Mouse (Mus musculus) forebrain, embryonic 16.5 days (tissue): ENCODE results near the gene Tubb4b. TPM values are rescaled to one million over a fixed set of nuclear protein-coding genes. Genes with fewer than 3 reads are reported as not detected.
"Not testable (repeated sequence)": the region's sequence is repeated elsewhere in the genome, so short reads cannot be mapped to it uniquely, and the experiment has no call there.

Source experiments
- ATAC-seq: fragments of 200-750 bp; cut with Nextera tagmentation; 2 replicates; pipeline ENCODE4 v1.8.0; 2017; ENCODE audit warnings: mild to moderate bottlenecking, moderate library complexity
- H3K27ac ChIP-seq: fragments of 300-500 bp; sonication (generic); 2 replicates; pipeline ENCODE4 v1.5.1; 2014; ENCODE audit warnings: low read length, control low read depth
- H3K27me3 ChIP-seq: fragments of 300-500 bp; sonication (generic); replicated peaks from 2 replicates; pipeline ENCODE4 v1.6.1; 2014; ENCODE audit warnings: low read length; ENCODE audit not compliant: control insufficient read depth, insufficient read depth
- H3K36me3 ChIP-seq: fragments of 300-500 bp; sonication (generic); 2 replicates; pipeline ENCODE4 v1.6.1; 2014; ENCODE audit not compliant: control insufficient read depth, insufficient read depth
- H3K4me1 ChIP-seq: fragments of 300-500 bp; sonication (generic); replicated peaks from 2 replicates; pipeline ENCODE4 v1.6.1; 2014; ENCODE audit warnings: low read length; ENCODE audit not compliant: control insufficient read depth, insufficient read depth
- H3K4me2 ChIP-seq: fragments of 300-500 bp; sonication (generic); 2 replicates; pipeline ENCODE4 v1.6.1; 2014; ENCODE audit warnings: mild to moderate bottlenecking, low read length, control low read depth
- H3K4me3 ChIP-seq: fragments of 300-500 bp; sonication (generic); replicated peaks from 2 replicates; pipeline ENCODE4 v1.5.1; 2014; ENCODE audit warnings: mild to moderate bottlenecking, low read length, control low read depth
- H3K9ac ChIP-seq: fragments of 300-500 bp; sonication (generic); replicated peaks from 2 replicates; pipeline ENCODE4 v1.6.1; 2014; ENCODE audit warnings: low read depth, low read length, control low read depth
- H3K9me3 ChIP-seq: fragments of 300-500 bp; sonication (generic); 2 replicates; pipeline ENCODE4 v1.6.1; 2016; ENCODE audit warnings: low read length; ENCODE audit not compliant: control insufficient read depth
- WGBS: fragments of 180-500 bp; shearing (Covaris S2); extraction: QIAGEN DNeasy Blood & Tissue Kit; methylation state at CpG from one replicate; pipeline ENCODE4 v1.1.7; 2014; 5-methylcytosine and 5-hydroxymethylcytosine counted together
- polyA plus RNA-seq: library from polyadenylated mRNA; unstranded; fragments of >200 nt; fragmentation: Nextera tagmentation; extraction: Ambion mirVana; gene quantifications from 2 replicates; pipeline ENCODE4 v1.2.1, GENCODE M21; 2015

The Tubb4b gene
- polyA plus RNA-seq, 1 experiment from 2014 or later, result 394 TPM

- peak overlapping the region; percentile 99 for H3K4me2 ChIP-seq
- H3K4me3 ChIP-seq, result 0 out of 2 replicates have a peak overlapping the region, but pooled peaks have one; percentile 1
- no peak overlapping the region for H3K9ac ChIP-seq
- H3K36me3 ChIP-seq, result no peaks in the 10 kb centered on the region
- H3K4me1 ChIP-seq, result peaks cover 50% of the 10 kb centered on the region
- no peak overlapping the region for H3K27ac ChIP-seq
- WGBS, result 77% methylated on average over 5 of the region's 5 CpGs
- no peak for ATAC-seq
- no peaks in the 10 kb centered on the region for H3K9me3 ChIP-seq
- no peaks in the 10 kb centered on the region; the same call in 1 of the 2 replicates for H3K27me3 ChIP-seq
Measured at GRCm38 (mm10) chr2:25264286-25264660, 39.8 kb upstream of the Tubb4b start.

GRCm38 (mm10) chr2:25263623-25264285 lies 39.3 kb upstream of the Tubb4b start:
- peak overlapping the region; percentile 74 for H3K9ac ChIP-seq
- H3K4me3 ChIP-seq, result peak overlapping the region; percentile 67
- no peaks in the 10 kb centered on the region for H3K36me3 ChIP-seq
- H3K27ac ChIP-seq, result no peak overlapping the region
- no peak for ATAC-seq
- peak overlapping the region; percentile 99 for H3K4me2 ChIP-seq
- no peaks in the 10 kb centered on the region for H3K9me3 ChIP-seq
- H3K27me3 ChIP-seq, result no peaks in the 10 kb centered on the region; the same call in 1 of the 2 replicates
- peaks cover 50% of the 10 kb centered on the region for H3K4me1 ChIP-seq
- WGBS, result 18% methylated on average over 12 of the region's 12 CpGs

- Histone ChIP-seq H3K9ac (peak overlapping the region; percentile 74), H3K4me3 (peak overlapping the region; percentile 67), H3K27me3 (no peaks in the 10 kb centered on the region; the same call in 1 of the 2 replicates), H3K4me2 (peak overlapping the region; percentile 99), H3K9me3 (no peaks in the 10 kb centered on the region), H3K36me3 (no peaks in the 10 kb centered on the region), H3K4me1 (peaks cover 50% of the 10 kb centered on the region), H3K27ac (peak overlapping the region; percentile 48)
- ATAC-seq, result peak; percentile 32
- WGBS, result under 1% methylated on average over 79 of the region's 82 CpGs
Measured at GRCm38 (mm10) chr2:25262795-25263622, 38.5 kb upstream of the Tubb4b start.

- ATAC-seq, result peak; percentile 99
- WGBS, result under 1% methylated on average over 39 of the region's 39 CpGs
- H3K4me2 ChIP-seq, result peak within 1 kb of the TSS; percentile 99
- H3K36me3 ChIP-seq, result no peaks in the 10 kb centered on the region
- H3K4me1 ChIP-seq, result peaks cover 47% of the 10 kb centered on the region
- H3K4me3 ChIP-seq, result peak within 1 kb of the TSS; percentile 67
- H3K9me3 ChIP-seq, result no peaks in the 10 kb centered on the region
- peak within 1 kb of the TSS; percentile 70 for H3K27ac ChIP-seq
- no peaks in the 10 kb centered on the region; the same call in 1 of the 2 replicates for H3K27me3 ChIP-seq
- peak within 1 kb of the TSS; percentile 74 for H3K9ac ChIP-seq
Measured at GRCm38 (mm10) chr2:25262291-25262767, 37.8 kb upstream of the Tubb4b start, which contains the start of gene Tprn. TSS of gene Tprn (plus strand) at chr2:25262618.

- H3K4me1 ChIP-seq, result peaks cover 46% of the 10 kb centered on the region
- no peaks in the 10 kb centered on the region for H3K9me3 ChIP-seq
- H3K9ac ChIP-seq, result peak overlapping the region; percentile 62
- no peaks in the 10 kb centered on the region for H3K36me3 ChIP-seq
- peak overlapping the region; percentile 99 for H3K4me2 ChIP-seq
- WGBS, result 48% methylated on average over 12 of the region's 12 CpGs
- peak overlapping the region; percentile 70 for H3K27ac ChIP-seq
- H3K27me3 ChIP-seq, result no peaks in the 10 kb centered on the region; the same call in 1 of the 2 replicates
- ATAC-seq, result 0 out of 2 replicates have a peak, but pooled peaks have one; percentile 1
- peak overlapping the region; percentile 67 for H3K4me3 ChIP-seq
Measured at GRCm38 (mm10) chr2:25261870-25262269, 37.4 kb upstream of the Tubb4b start.

GRCm38 (mm10) chr2:25258887-25259286 lies 34.4 kb upstream of the Tubb4b start:
- H3K27ac ChIP-seq, result no peak overlapping the region
- H3K4me3 ChIP-seq, result no peak overlapping the region
- no peak for ATAC-seq
- H3K9me3 ChIP-seq, result no peaks in the 10 kb centered on the region
- H3K27me3 ChIP-seq, result no peaks in the 10 kb centered on the region; the same call in 1 of the 2 replicates
- H3K4me2 ChIP-seq, result no peak overlapping the region
- peaks cover 34% of the 10 kb centered on the region for H3K4me1 ChIP-seq
- WGBS, result 50% methylated on average over 2 of the region's 2 CpGs
- H3K36me3 ChIP-seq, result no peaks in the 10 kb centered on the region
- H3K9ac ChIP-seq, result no peak overlapping the region

DNA sequence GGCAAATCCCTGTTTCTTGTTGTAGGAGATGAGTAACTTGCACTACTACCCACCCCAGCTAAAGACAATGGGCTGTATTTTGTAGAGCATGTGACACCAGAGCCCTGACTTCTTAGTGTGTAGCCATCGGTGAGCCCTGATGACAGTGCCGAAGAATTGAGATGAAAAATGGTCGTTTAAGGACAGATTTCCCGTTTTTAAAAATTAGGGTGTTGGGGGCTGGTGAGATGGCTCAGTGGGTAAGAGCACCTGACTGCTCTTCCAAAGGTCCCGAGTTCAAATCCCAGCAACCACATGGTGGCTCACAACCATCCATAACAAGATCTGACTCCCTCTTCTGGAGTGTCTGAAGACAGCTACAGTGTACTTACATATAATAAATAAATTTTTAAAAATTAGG lies 32.7 kb upstream of the Tubb4b start:
- WGBS, result 87% methylated on average over 5 of the region's 5 CpGs
- not testable (repeated sequence) for H3K4me3 ChIP-seq, H3K4me2 ChIP-seq, H3K36me3 ChIP-seq, H3K27ac ChIP-seq, H3K27me3 ChIP-seq, H3K9me3 ChIP-seq, ATAC-seq, H3K9ac ChIP-seq
- H3K4me1 ChIP-seq, result peaks cover 24% of the 10 kb centered on the region

- Histone ChIP-seq H3K4me1 (peaks cover 21% of the 10 kb centered on the region), H3K4me2 (peak overlapping the region; percentile 95), H3K4me3 (peak overlapping the region; percentile 97)
Measured at GRCm38 (mm10) chr2:25256443-25257109, 32.1 kb upstream of the Tubb4b start.

More at GRCm38 (mm10) chr2:25256443-25257109, 32.1 kb upstream of the Tubb4b start:
- ATAC-seq, H3K27me3 ChIP-seq, H3K36me3 ChIP-seq, H3K9me3 ChIP-seq, H3K27ac ChIP-seq: not testable (repeated sequence)
- H3K9ac ChIP-seq, result peak overlapping the region; percentile 91
- 60% methylated on average over 11 of the region's 12 CpGs for WGBS
